In genomic region chr10:25437586-25438298, GRCm38 (mm10) we compare ENCODE assay signal across 16 mouse cellular contexts.
A peak's percentile ranks its signal among the peaks of the same experiment; 100 is the strongest.
DNase-seq lines count a peak whose midpoint lies in the region; TF ChIP-seq lines count a peak whose summit lies in the region.
"Had no signal": no experiment of that assay in that cellular context is flagged by ENCODE, and none has a peak within 500 bp of the region (broad histone marks: within the 10 kb centered on the region; RNA-seq: fewer than 3 reads in every experiment).

No protein-coding gene starts in this region.

- peak; percentile 56 for TF ChIP-seq EP300 in CH12.LX (IDR thresholded peaks at IDR 0.05; ENCODE audit: low read length)

- TF ChIP-seq CTCF in layer of hippocampus, adult 2 months (conservative IDR thresholded peaks at IDR 0.05) = no peak
- TF ChIP-seq CTCF in CH12.LX (conservative IDR thresholded peaks at IDR 0.05 in 1 of 2, IDR thresholded peaks at IDR 0.05 in 1 of 2; ENCODE audit: low read depth in 2 of 2, low read length in 2 of 2) = no peak
- TF ChIP-seq CTCF in embryonic fibroblast, embryonic 13.5 days (IDR thresholded peaks at IDR 0.05; ENCODE audit: borderline replicate concordance, insufficient read depth, low read length) = no peak

- no peaks in the 10 kb centered on the region for H3K79me2 ChIP-seq in CH12.LX (replicated peaks; ENCODE audit: control insufficient read depth, extremely low read depth, insufficient read depth, poor library complexity, severe bottlenecking)

- TF ChIP-seq RAD21 in CH12.LX (IDR thresholded peaks at IDR 0.05; ENCODE audit: low read depth, low read length) = no peak

- H3K4me2 ChIP-seq in CH12.LX (ENCODE audit: insufficient read depth, low read depth, poor library complexity, severe bottlenecking) = peak overlapping the region; percentile 44; the same call in 1 of the 2 replicates
- H3K4me2 ChIP-seq: forebrain, embryonic 12.5 days; heart, embryonic 11.5 days; stomach, embryonic 15.5 days had no signal

- no peaks in the 10 kb centered on the region for H3K27me3 ChIP-seq in CH12.LX (replicated peaks)
- H3K27me3 ChIP-seq: forebrain, embryonic 12.5 days; Patski; stomach, embryonic 15.5 days had no signal

- dilution Hi-C loops in CH12.LX (cut with MboI; ENCODE audit: extremely low pct_ligation_motif_present, extremely low pct_unique_long_range_greater_than_20kb, low sequenced_read_pairs) = no loop called here

- peaks cover 0 to 23% of the 10 kb centered on the region in 2 experiments for H3K36me3 ChIP-seq in CH12.LX (replicated peaks in 1 of 2; ENCODE audit: control insufficient read depth in 1 of 2, insufficient read depth in 1 of 2, low read length in 1 of 2)
- H3K36me3 ChIP-seq: forebrain, embryonic 12.5 days; stomach, embryonic 15.5 days had no signal

- DNase-seq in layer of hippocampus, adult 2 months (ENCODE audit: low spot score in 2 of 2) = no peak
- no peak for DNase-seq in layer of hippocampus, postnatal 10 days (ENCODE audit: low spot score in 2 of 2)
- DNase-seq in CH12.LX (ENCODE audit: extremely low read depth) = peak; percentile 70
- DNase-seq in thymus, postnatal 14 days = peak; percentile 78
- no peak for DNase-seq in kidney, adult 11 months
- DNase-seq in lung, postnatal 14 days = no peak
- no peak for DNase-seq in kidney, adult 8-10 months
- DNase-seq: adrenal gland, postnatal 10 days; kidney, adult 2 months; left cerebral cortex, postnatal 4 days; right cerebral cortex, postnatal 14 days had no signal

- no peak overlapping the region for H3K4me3 ChIP-seq in layer of hippocampus, adult 2 months
- no peak overlapping the region for H3K4me3 ChIP-seq in CH12.LX (replicated peaks in 1 of 3; ENCODE audit: low read depth in 2 of 3, low read length in 2 of 3, poor library complexity in 1 of 3)
- H3K4me3 ChIP-seq in embryonic fibroblast, embryonic 13.5 days (ENCODE audit: insufficient read depth, low read length) = no peak overlapping the region
- H3K4me3 ChIP-seq: forebrain, embryonic 12.5 days; stomach, embryonic 15.5 days had no signal

- in situ Hi-C loops in CH12.LX (cut with MboI; ENCODE audit: low pct_ligation_motif_present, low pct_unique_long_range_greater_than_20kb, low sequenced_read_pairs) = no loop called here

- no peak overlapping the region for H3K9ac ChIP-seq in CH12.LX (ENCODE audit: insufficient read depth, low read depth)
- H3K9ac ChIP-seq: forebrain, embryonic 12.5 days; stomach, embryonic 15.5 days had no signal

- no peak for TF ChIP-seq POLR2A in CH12.LX (IDR thresholded peaks at IDR 0.05; ENCODE audit: low read depth, low read length)
- TF ChIP-seq POLR2A in embryonic fibroblast, embryonic 13.5 days (IDR thresholded peaks at IDR 0.05; ENCODE audit: low read depth, low read length) = no peak

- H3K27ac ChIP-seq in layer of hippocampus, adult 2 months = peak overlapping the region; percentile 2; the same call in 1 of the 2 replicates
- no peak overlapping the region for H3K27ac ChIP-seq in CH12.LX (ENCODE audit: insufficient read depth, low read depth)
- 0 out of 2 replicates have a peak overlapping the region, but pooled peaks have one; percentile 16 for H3K27ac ChIP-seq in embryonic fibroblast, embryonic 13.5 days (ENCODE audit: insufficient read depth, low read length)
- H3K27ac ChIP-seq: forebrain, embryonic 12.5 days; stomach, embryonic 15.5 days had no signal

- peaks cover 10 to 83% of the 10 kb centered on the region in 2 experiments for H3K4me1 ChIP-seq in CH12.LX (ENCODE audit: control insufficient read depth in 1 of 2, insufficient read depth in 2 of 2)
- H3K4me1 ChIP-seq in embryonic fibroblast, embryonic 13.5 days (ENCODE audit: control insufficient read depth, insufficient read depth, low read length) = peaks cover 14% of the 10 kb centered on the region

- no peaks in the 10 kb centered on the region for H3K9me3 ChIP-seq in CH12.LX (replicated peaks; ENCODE audit: low read length)
- H3K9me3 ChIP-seq: forebrain, embryonic 12.5 days; stomach, embryonic 15.5 days had no signal

TF ChIP-seq in CH12.LX, 34 proteins besides CTCF, POLR2A, EP300 and RAD21:
- TF ChIP-seq MYC (IDR thresholded peaks at IDR 0.05; ENCODE audit: low read depth, low read length) (0 out of 2 replicates have a peak, but pooled peaks have one; percentile 38), MXI1 (IDR thresholded peaks at IDR 0.05; ENCODE audit: low read depth, low read length) (no peak)

Comparison
In these comparisons a context has a peak if more than half of its experiments do, and no peak if none do; other contexts are left out.
1. DNase-seq: peak in CH12.LX (single experiment) and thymus, postnatal 14 days (single experiment); none in layer of hippocampus, adult 2 months (0 of 2), layer of hippocampus, postnatal 10 days (0 of 2), kidney, adult 11 months (single experiment), lung, postnatal 14 days (single experiment) and kidney, adult 8-10 months (0 of 2).